Mouse (Mus musculus) limb, embryonic 13.5 days (tissue): ENCODE results near the gene Cnfn. TPM values are rescaled to one million over a fixed set of nuclear protein-coding genes. Genes with fewer than 3 reads are reported as not detected.
"Not testable (repeated sequence)": the region's sequence is repeated elsewhere in the genome, so short reads cannot be mapped to it uniquely, and the experiment has no call there.

Experiments used
- ATAC-seq: fragments of 200-750 bp; cut with Nextera tagmentation; 2 replicates; pipeline ENCODE4 v1.8.0; 2017; ENCODE audit warnings: low read depth, moderate number of reproducible peaks, moderate TSS enrichment; ENCODE audit not compliant: low FRiP score
- H3K27ac ChIP-seq: fragments of 300-500 bp; sonication (generic); 2 replicates; pipeline ENCODE4 v1.5.1; 2015; ENCODE audit warnings: inconsistent platforms, mild to moderate bottlenecking, moderate library complexity
- H3K27me3 ChIP-seq: fragments of 300-500 bp; sonication (generic); 2 replicates; pipeline ENCODE4 v1.6.1; 2015; ENCODE audit warnings: mild to moderate bottlenecking, inconsistent platforms
- H3K36me3 ChIP-seq: fragments of 300-500 bp; sonication (generic); 2 replicates; pipeline ENCODE4 v1.6.1; 2015; ENCODE audit warnings: inconsistent platforms, mild to moderate bottlenecking, moderate library complexity
- H3K4me1 ChIP-seq: fragments of 300-500 bp; sonication (generic); 2 replicates; pipeline ENCODE4 v1.6.1; 2015; ENCODE audit warnings: inconsistent platforms
- H3K4me2 ChIP-seq: fragments of 300-500 bp; sonication (generic); replicated peaks from 2 replicates; pipeline ENCODE4 v1.6.1; 2015; ENCODE audit warnings: inconsistent platforms, mild to moderate bottlenecking, moderate library complexity
- H3K4me3 ChIP-seq: fragments of 300-500 bp; sonication (generic); 2 replicates; pipeline ENCODE4 v1.5.1; 2015; ENCODE audit warnings: moderate library complexity, mild to moderate bottlenecking, inconsistent platforms
- H3K9ac ChIP-seq: fragments of 300-500 bp; sonication (generic); 2 replicates; pipeline ENCODE4 v1.6.1; 2015; ENCODE audit warnings: mild to moderate bottlenecking, inconsistent platforms
- H3K9me3 ChIP-seq: fragments of 300-500 bp; sonication (generic); 2 replicates; pipeline ENCODE4 v1.6.1; 2016; ENCODE audit warnings: inconsistent platforms
- WGBS: fragments of 180-500 bp; shearing (Covaris S2); methylation state at CpG from one replicate; pipeline ENCODE4 v1.1.7; 2015; 5-methylcytosine and 5-hydroxymethylcytosine counted together
- polyA plus RNA-seq: library from polyadenylated mRNA; unstranded; fragments of >200 nt; fragmentation: Nextera tagmentation; extraction: Ambion mirVana; gene quantifications from 2 replicates; pipeline ENCODE4 v1.2.1, GENCODE M21; 2015

Gene Cnfn
- polyA plus RNA-seq, result 0.92 TPM in 1 of 2 replicates, not detected in the other

GRCm38 (mm10) chr7:25369058-25369749, at the start of gene Cnfn:
Gene Cnfn, minus strand, starts transcription at chr7:25369724.
- Histone ChIP-seq H3K4me2 (no peak within 1 kb of the TSS), H3K27me3 (peaks cover 65% of the 10 kb centered on the region), H3K4me1 (peaks cover 28% of the 10 kb centered on the region), H3K9me3 (no peaks in the 10 kb centered on the region), H3K27ac (no peak within 1 kb of the TSS), H3K4me3 (no peak within 1 kb of the TSS), H3K9ac (no peak within 1 kb of the TSS), H3K36me3 (peaks cover 5% of the 10 kb centered on the region)
- WGBS, result 45% methylated on average over 12 of the region's 12 CpGs
- no peak for ATAC-seq

DNA sequence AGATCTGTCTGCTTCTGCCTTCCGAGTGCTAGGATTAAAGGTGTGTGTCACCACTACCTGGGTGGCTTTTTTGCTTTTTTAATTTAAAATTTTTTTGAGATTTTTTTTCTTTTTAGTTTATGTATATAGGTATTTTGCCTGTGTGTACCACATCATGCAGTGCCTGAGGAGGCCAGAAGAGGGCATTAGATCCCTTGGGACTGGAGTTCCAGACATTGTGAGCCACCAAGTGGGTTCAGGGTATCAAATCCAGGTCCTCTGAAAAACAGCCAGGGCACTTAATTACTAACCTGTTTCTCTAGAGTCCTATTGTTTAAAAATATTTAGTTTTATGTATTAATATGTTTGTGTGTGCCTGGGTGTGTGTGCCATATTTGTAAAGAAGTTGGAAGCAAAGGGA, 48.1 kb upstream of the Cnfn start:
- 83% methylated on average over 1 of the region's 1 CpGs for WGBS
- no peaks in the 10 kb centered on the region for H3K4me1 ChIP-seq
- H3K27me3 ChIP-seq, result peaks cover 10% of the 10 kb centered on the region
- no peaks in the 10 kb centered on the region for H3K9me3 ChIP-seq
- H3K9ac ChIP-seq, result no peak overlapping the region
- H3K36me3 ChIP-seq, result no peaks in the 10 kb centered on the region
- H3K4me3 ChIP-seq, result no peak overlapping the region
- no peak for ATAC-seq
- H3K27ac ChIP-seq, result no peak overlapping the region
- no peak overlapping the region for H3K4me2 ChIP-seq

DNA sequence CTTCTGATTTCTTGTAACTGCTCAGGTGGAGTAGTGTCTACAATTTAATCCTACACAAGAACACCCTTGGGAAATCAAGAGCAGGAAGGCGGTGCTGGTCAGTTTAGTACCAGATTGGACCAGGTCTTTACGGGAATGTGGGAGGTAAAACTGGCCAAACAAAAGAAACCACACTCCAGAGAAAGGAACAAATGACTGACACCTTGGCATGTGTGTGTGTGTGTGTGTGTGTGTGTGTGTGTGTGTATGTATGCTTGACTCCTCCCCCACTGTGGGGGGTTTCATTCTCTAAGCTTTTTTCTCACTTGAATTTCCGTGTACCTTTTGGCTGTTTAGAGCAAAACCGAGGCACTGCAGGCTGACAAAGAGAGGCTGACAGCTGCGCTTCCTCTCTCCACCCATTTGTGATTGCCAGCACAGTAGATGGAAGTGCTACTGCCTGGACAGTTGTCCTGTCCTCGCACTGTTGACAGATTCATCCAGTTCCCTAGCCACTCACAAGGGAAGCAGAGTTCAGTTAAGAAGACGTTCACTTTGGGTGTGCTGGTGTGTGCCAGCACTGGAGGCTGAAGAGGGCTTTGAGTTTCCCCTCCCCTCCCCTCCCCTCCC, 43.4 kb upstream of the Cnfn start, which contains the start of gene Cxcl17:
TSS of gene Cxcl17 (minus strand) at position 54 of the 609 bp plus-strand sequence.
- H3K4me1 ChIP-seq, result no peaks in the 10 kb centered on the region
- ATAC-seq, result no peak

GRCm38 (mm10) chr7:25411861-25412260, 42.3 kb upstream of the Cnfn start:
- Histone ChIP-seq H3K4me1 (no peaks in the 10 kb centered on the region), H3K36me3 (no peaks in the 10 kb centered on the region), H3K27me3 (no peaks in the 10 kb centered on the region), H3K4me3 (no peak overlapping the region), H3K27ac (no peak overlapping the region), H3K9ac (no peak overlapping the region), H3K4me2 (no peak overlapping the region), H3K9me3 (no peaks in the 10 kb centered on the region)
- ATAC-seq, result no peak
- WGBS, result 90% methylated on average over 3 of the region's 3 CpGs

More for the DNA sequence above, 43.4 kb upstream of the Cnfn start, which contains the start of gene Cxcl17:
- no peaks in the 10 kb centered on the region for H3K27me3 ChIP-seq
- 60% methylated on average over 7 of the region's 7 CpGs for WGBS
- H3K9ac ChIP-seq, result no peak within 1 kb of the TSS
- H3K4me2 ChIP-seq, result no peak within 1 kb of the TSS
- no peak within 1 kb of the TSS for H3K27ac ChIP-seq
- no peak within 1 kb of the TSS for H3K4me3 ChIP-seq
- H3K36me3 ChIP-seq, result no peaks in the 10 kb centered on the region
- no peaks in the 10 kb centered on the region for H3K9me3 ChIP-seq

- H3K36me3 ChIP-seq, result no peaks in the 10 kb centered on the region
- ATAC-seq, result no peak
- no peak overlapping the region for H3K9ac ChIP-seq
- no peak overlapping the region for H3K4me2 ChIP-seq
- H3K27ac ChIP-seq, result no peak overlapping the region
- H3K9me3 ChIP-seq, result no peaks in the 10 kb centered on the region
- no peak overlapping the region for H3K4me3 ChIP-seq
- H3K4me1 ChIP-seq, result no peaks in the 10 kb centered on the region
- 94% methylated on average over 1 of the region's 1 CpGs for WGBS
- H3K27me3 ChIP-seq, result no peaks in the 10 kb centered on the region
These were observed 41.6 kb upstream of the Cnfn start for GRCm38 (mm10) chr7:25410969-25411615.

DNA sequence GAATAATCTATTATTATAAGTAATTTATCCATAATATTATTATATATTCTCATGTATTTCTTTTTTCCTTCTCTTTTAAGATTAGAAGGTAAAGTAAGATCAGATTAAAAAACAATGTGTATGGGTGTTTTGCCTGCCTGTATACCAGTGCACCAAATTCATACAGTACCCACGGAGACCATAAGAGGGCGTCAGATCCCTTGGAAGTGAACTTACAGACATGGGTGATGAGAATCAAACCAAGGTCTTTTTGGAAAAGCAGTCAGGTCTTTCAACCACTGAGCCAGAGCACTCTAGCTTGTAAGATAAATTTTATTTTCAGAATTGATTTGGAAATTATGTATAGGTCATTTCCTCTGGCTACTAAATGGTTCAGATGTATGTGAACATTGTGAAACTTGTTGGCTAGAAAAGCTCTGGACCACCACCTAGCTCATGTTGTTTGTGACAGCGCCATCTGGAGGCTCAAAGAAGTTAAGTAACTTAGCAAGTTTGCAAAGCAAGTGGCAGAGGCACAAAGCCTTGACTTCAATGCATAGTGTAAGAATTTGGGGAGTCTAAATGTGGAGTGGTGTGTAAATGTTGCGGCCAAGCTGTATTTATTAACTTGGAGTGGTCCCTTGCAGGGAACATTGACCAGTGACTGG, 39.7 kb upstream of the Cnfn start:
- Histone ChIP-seq H3K4me3 (no peak overlapping the region), H3K36me3 (no peaks in the 10 kb centered on the region), H3K4me1 (no peaks in the 10 kb centered on the region), H3K9ac (no peak overlapping the region), H3K27me3 (no peaks in the 10 kb centered on the region), H3K9me3 (no peaks in the 10 kb centered on the region), H3K27ac (no peak overlapping the region), H3K4me2 (no peak overlapping the region)
- 49% methylated on average over 4 of the region's 4 CpGs for WGBS
- ATAC-seq, result no peak

DNA sequence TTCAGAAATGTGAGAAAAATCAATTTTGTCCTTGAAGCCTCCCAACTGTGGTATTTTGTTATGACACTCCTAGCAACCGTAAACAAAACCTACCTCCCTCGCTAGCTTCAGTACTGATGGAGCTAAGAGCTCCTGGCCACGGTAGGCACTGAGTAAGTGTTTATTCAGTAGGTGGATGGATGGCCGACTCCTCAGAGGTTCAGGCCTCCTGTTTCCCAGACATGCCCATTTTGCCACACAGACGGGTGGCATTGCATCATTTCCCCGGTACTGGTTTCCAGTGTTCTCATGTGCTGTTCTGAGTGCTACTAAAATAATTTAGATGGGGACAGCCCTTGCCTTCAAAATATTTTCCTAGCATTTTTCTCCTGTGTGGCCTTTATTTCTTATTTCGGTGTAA, 36.9 kb upstream of the Cnfn start:
- no peak for ATAC-seq
- H3K4me2 ChIP-seq, result no peak overlapping the region
- H3K4me1 ChIP-seq, result peaks cover 16% of the 10 kb centered on the region

GRCm38 (mm10) chr7:25402671-25403101, 33.2 kb upstream of the Cnfn start:
- peaks cover 31% of the 10 kb centered on the region for H3K4me1 ChIP-seq
- no peaks in the 10 kb centered on the region for H3K27me3 ChIP-seq
- ATAC-seq, result no peak
- no peak overlapping the region for H3K9ac ChIP-seq
- H3K27ac ChIP-seq, result peak overlapping the region; percentile 65; the same call in 1 of the 2 replicates
- no peaks in the 10 kb centered on the region for H3K9me3 ChIP-seq
- H3K4me2 ChIP-seq, result no peak overlapping the region; the same call in 1 of the 2 replicates
- 2% methylated on average over 2 of the region's 2 CpGs for WGBS
- H3K36me3 ChIP-seq, result no peaks in the 10 kb centered on the region
- H3K4me3 ChIP-seq, result no peak overlapping the region

More for the DNA sequence above, 36.9 kb upstream of the Cnfn start:
- Histone ChIP-seq H3K27me3 (no peaks in the 10 kb centered on the region), H3K4me3 (no peak overlapping the region), H3K27ac (no peak overlapping the region), H3K9me3 (no peaks in the 10 kb centered on the region), H3K36me3 (no peaks in the 10 kb centered on the region), H3K9ac (no peak overlapping the region)
- 86% methylated on average over 7 of the region's 7 CpGs for WGBS

GRCm38 (mm10) chr7:25401986-25402385, 32.5 kb upstream of the Cnfn start:
- no peaks in the 10 kb centered on the region for H3K36me3 ChIP-seq
- H3K4me2 ChIP-seq, result no peak overlapping the region
- H3K9me3 ChIP-seq, result no peaks in the 10 kb centered on the region
- H3K4me1 ChIP-seq, result peaks cover 31% of the 10 kb centered on the region
- no peaks in the 10 kb centered on the region for H3K27me3 ChIP-seq
- H3K27ac ChIP-seq, result peak overlapping the region; percentile 65
- WGBS, result 13% methylated on average over 5 of the region's 5 CpGs
- no peak overlapping the region for H3K9ac ChIP-seq
- H3K4me3 ChIP-seq, result no peak overlapping the region
- ATAC-seq, result no peak

- Histone ChIP-seq H3K9ac (no peak overlapping the region), H3K4me2 (no peak overlapping the region), H3K4me1 (peaks cover 31% of the 10 kb centered on the region), H3K4me3 (no peak overlapping the region), H3K27ac (peak overlapping the region; percentile 65), H3K36me3 (no peaks in the 10 kb centered on the region), H3K9me3 (no peaks in the 10 kb centered on the region), H3K27me3 (no peaks in the 10 kb centered on the region)
- 16% methylated on average over 2 of the region's 2 CpGs for WGBS
- no peak for ATAC-seq
These were observed 32.0 kb upstream of the Cnfn start for GRCm38 (mm10) chr7:25401551-25401950.

- not testable (repeated sequence) for H3K9ac ChIP-seq, H3K36me3 ChIP-seq, H3K27ac ChIP-seq
These were observed 29.5 kb upstream of the Cnfn start for GRCm38 (mm10) chr7:25399028-25399427.

DNA sequence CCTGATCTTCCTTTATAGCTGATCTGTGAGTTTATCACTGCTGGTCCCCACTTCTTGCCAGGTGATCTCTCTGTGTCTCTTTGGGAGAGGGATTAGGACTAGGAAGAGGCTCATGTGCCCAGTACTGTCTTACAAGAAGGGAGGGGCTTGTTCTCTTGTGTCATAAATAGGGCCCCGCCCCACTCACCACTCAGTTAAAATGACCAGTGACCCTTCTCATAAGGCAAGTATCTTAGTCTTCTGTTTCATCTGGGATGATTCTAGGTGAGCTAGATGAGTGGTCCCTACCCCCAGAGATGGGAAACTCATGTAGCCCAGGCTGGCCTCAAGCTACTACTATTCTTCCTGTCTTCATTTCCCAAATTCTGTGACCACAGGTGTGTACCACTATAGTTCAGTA, 29.1 kb upstream of the Cnfn start, which contains the start of gene Lipe:
TSS of gene Lipe (minus strand) at position 101 of the 400 bp plus-strand sequence.
- Histone ChIP-seq H3K4me3 (no peak within 1 kb of the TSS), H3K4me1 (peaks cover 44% of the 10 kb centered on the region), H3K27me3 (no peaks in the 10 kb centered on the region), H3K36me3 (no peaks in the 10 kb centered on the region), H3K27ac (no peak within 1 kb of the TSS), H3K9me3 (no peaks in the 10 kb centered on the region), H3K9ac (no peak within 1 kb of the TSS), H3K4me2 (no peak within 1 kb of the TSS)
- no peak for ATAC-seq
- 86% methylated on average over 1 of the region's 1 CpGs for WGBS

More at GRCm38 (mm10) chr7:25399028-25399427, 29.5 kb upstream of the Cnfn start:
- H3K9me3 ChIP-seq, H3K4me3 ChIP-seq, ATAC-seq, H3K4me2 ChIP-seq, H3K27me3 ChIP-seq: not testable (repeated sequence)
- H3K4me1 ChIP-seq, result peaks cover 40% of the 10 kb centered on the region
